Mouse (Mus musculus) cerebellum, adult 2 months (tissue): ENCODE measurements at regions not wholly inside any gene's neighbourhood (a gene's known extent, or its start where the extent isn't known, plus 50 kb on each side); places are given as distances from the start of the nearest gene placed in this dataset.

Experiments used
- CTCF ChIP-seq: fragments of 200-500 bp; IDR thresholded peaks from 2 replicates; pipeline ENCODE4 v1.5.1; 2011; ENCODE audit warnings: low read depth, mild to moderate bottlenecking, control low read depth, low read length, moderate library complexity, borderline replicate concordance; ENCODE audit not compliant: insufficient read depth
- POLR2A ChIP-seq: fragments of 200-500 bp; IDR thresholded peaks from 2 replicates; pipeline ENCODE4 v1.6.1; 2011; ENCODE audit warnings: low read length, control low read depth, borderline replicate concordance; ENCODE audit not compliant: insufficient read depth

DNA sequence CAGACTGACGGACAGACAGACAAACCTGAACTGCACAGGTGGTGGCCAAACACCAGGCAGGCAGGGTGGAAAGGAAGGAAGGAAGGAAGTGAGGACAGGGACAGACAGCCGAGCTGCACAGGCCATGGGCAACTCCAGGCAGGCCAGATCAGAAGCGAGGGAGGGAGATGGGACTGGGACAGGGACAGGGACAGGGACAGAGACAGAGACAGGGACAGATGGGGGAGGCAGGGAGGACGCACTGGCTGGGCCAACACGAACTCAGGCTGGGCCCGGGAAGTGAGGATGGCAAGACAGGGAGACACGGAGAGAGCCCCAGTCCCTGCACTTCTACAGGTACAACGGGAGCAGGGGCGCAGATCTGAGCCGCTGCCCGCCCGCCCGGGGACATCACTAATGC lies 94.9 kb upstream of the Rab39b start:
- no peak for TF ChIP-seq POLR2A
- no peak for TF ChIP-seq CTCF
